Mouse (Mus musculus) urinary bladder, postnatal 4 days (tissue): ENCODE measurements around the gene Arid4a.
"Not testable (repeated sequence)": the region's sequence is repeated elsewhere in the genome, so short reads cannot be mapped to it uniquely, and the experiment has no call there.

ENCODE experiments used
- DNase-seq, 2 experiments: peaks; one replicate each; pipeline ENCODE4 v3.0.0; 2021 to 2022; ENCODE audit warnings: low spot score in 2 of 2

The Arid4a gene

GRCm38 (mm10) chr12:71053031-71053430 lies 37.2 kb downstream of the Arid4a start:
- no peak for DNase-seq

GRCm38 (mm10) chr12:71053486-71053885 lies 37.7 kb downstream of the Arid4a start:
- DNase-seq: no peak

- no peak for DNase-seq
Observed at GRCm38 (mm10) chr12:71055537-71055936, 39.7 kb downstream of the Arid4a start.

- no peak for DNase-seq
Observed at GRCm38 (mm10) chr12:71059741-71060140, 44.0 kb downstream of the Arid4a start.

- DNase-seq: peak in 1 of 2 experiments; percentile 42
Observed at GRCm38 (mm10) chr12:71069846-71070245, 54.1 kb downstream of the Arid4a start.

- DNase-seq: no peak
Observed at GRCm38 (mm10) chr12:71072048-71072447, 56.3 kb downstream of the Arid4a start.

- DNase-seq: no peak
Observed at GRCm38 (mm10) chr12:71073113-71073730, 57.4 kb downstream of the Arid4a start.

GRCm38 (mm10) chr12:71086331-71086730 lies 70.5 kb downstream of the Arid4a start:
- no peak for DNase-seq

- DNase-seq: not testable (repeated sequence)
Observed at GRCm38 (mm10) chr12:71104275-71104674, 88.5 kb downstream of the Arid4a start.

- no peak for DNase-seq
Observed at GRCm38 (mm10) chr12:71107216-71107771, 91.5 kb downstream of the Arid4a start.

GRCm38 (mm10) chr12:71111331-71111730 lies 95.5 kb downstream of the Arid4a start, which contains the start of gene Tomm20l:
Tomm20l (plus strand) TSS chr12:71111428.
- DNase-seq: peak in 1 of 2 experiments; percentile 29

- DNase-seq: no peak
Observed at GRCm38 (mm10) chr12:71113074-71113473, 97.3 kb downstream of the Arid4a start.

GRCm38 (mm10) chr12:71113675-71114288 lies 98.0 kb downstream of the Arid4a start:
- no peak for DNase-seq

GRCm38 (mm10) chr12:71116411-71116810 lies 100.6 kb downstream of the Arid4a start:
- DNase-seq: no peak

- DNase-seq: no peak
Observed at GRCm38 (mm10) chr12:71122731-71123130, 106.9 kb downstream of the Arid4a start.

- no peak for DNase-seq
Observed at GRCm38 (mm10) chr12:71123286-71123685, 107.5 kb downstream of the Arid4a start.

GRCm38 (mm10) chr12:71135581-71135980 lies 119.8 kb downstream of the Arid4a start:
- no peak for DNase-seq

GRCm38 (mm10) chr12:71136130-71136973 lies 120.6 kb downstream of the Arid4a start, which contains the start of the genes Timm9 and 2700049A03Rik:
Timm9 (minus strand) TSS chr12:71136684.
2700049A03Rik (plus strand) TSS chr12:71136848.
- peak; percentile 67 to 69 for DNase-seq

GRCm38 (mm10) chr12:71136974-71137491 lies 121.2 kb downstream of the Arid4a start:
- peak; percentile 66 to 81 for DNase-seq

- no peak for DNase-seq
Observed at GRCm38 (mm10) chr12:71137686-71138085, 121.9 kb downstream of the Arid4a start.

- no peak for DNase-seq
Observed at GRCm38 (mm10) chr12:71139258-71139828, 123.6 kb downstream of the Arid4a start.
